Mouse (Mus musculus): ENCODE data around the gene Zfp277. TPM values are rescaled to one million over a fixed set of nuclear protein-coding genes. Genes with fewer than 3 reads are reported as not detected.

The Zfp277 gene
- total RNA-seq, 2 experiments from 2014 or later = 27.6 to 32.3 TPM

Other genes starting within 250 kb of the Zfp277 start
- 1 to 10 TPM in 1 of 2 experiments, under 1 TPM in 1; 0.53 to 1.0 TPM for gene Lsmem1, start 246.4 kb downstream of the Zfp277 start, total RNA-seq (2021)
- gene Ifrd1, start 197.4 kb downstream of the Zfp277 start, total RNA-seq (2021) = 100 to 1,000 TPM; 169 to 176 TPM
- gene Dock4, start 50 bp upstream of the Zfp277 start, total RNA-seq (2021) = 10 to 100 TPM; 26.5 to 29.6 TPM